Mouse (Mus musculus) gastrocnemius, postnatal 4 days (tissue): ENCODE results near the gene Ablim1. TPM values are rescaled to one million over a fixed set of nuclear protein-coding genes. Genes with fewer than 3 reads are reported as not detected.
A peak's percentile ranks its signal among the peaks of the same experiment; 100 is the strongest.

Source experiments
- DNase-seq, 2 experiments: peaks; one replicate each; pipeline ENCODE4 v3.0.0; 2021 to 2022; ENCODE audit warnings: low spot score in 2 of 2, mixed read lengths in 2 of 2
- long read RNA-seq, 2 experiments: library from polyadenylated mRNA; stranded (forward); transcript quantifications; one replicate each; pipeline ENCODE4 v2.0.0; 2021
- total RNA-seq, 2 experiments: library from RNA; stranded (reverse); gene quantifications; 2 replicates each; pipeline ENCODE4 v1.2.3; 2021

The Ablim1 gene
- total RNA-seq = 10 to 100 TPM; 56.8 to 65.5 TPM
- long read RNA-seq, experiment 1, partial matches to known transcripts = 16 of 22 reads
- long read RNA-seq, experiment 1, other reads (novel, unspliced or antisense) = 6 of 22 reads
- long read RNA-seq, experiment 2, partial matches to known transcripts = 0 of 18 reads
- long read RNA-seq, experiment 2, other reads (novel, unspliced or antisense) = 18 of 18 reads

DNA sequence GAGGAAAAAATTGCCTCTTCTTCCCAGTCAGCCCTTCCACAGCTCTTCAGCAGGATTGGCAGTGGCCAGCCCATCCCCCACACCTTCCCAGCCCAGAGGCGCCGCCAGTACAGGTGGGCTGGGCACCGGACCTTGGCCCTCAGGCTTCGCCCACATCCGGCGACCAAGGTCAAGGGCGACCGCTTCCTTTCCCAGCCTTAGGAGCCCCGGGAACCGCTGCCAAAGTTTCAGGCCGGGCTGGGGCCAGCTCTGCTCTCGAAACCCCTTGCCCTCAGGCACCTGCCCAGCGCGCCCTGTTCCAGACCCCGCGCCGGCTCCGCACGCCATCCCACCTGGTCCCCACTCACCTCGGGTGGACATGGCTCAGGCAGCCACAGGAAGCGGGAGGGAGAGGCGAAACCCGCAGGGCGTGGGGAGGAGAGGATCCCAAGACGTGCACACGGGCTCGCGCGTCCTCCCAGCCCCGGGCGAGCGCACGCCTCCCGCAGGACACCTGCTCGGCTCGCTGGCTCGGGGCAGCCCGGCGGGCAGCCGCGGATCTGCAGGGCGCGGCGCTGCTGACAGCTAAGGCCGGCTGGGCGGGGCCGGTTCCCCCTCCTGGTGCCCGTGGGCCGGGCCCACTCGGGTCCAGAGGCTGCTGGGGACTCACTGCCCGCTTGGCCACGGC is at the start of gene Ablim1:
Ablim1 (minus strand) TSS at position 574 of the 667 bp plus-strand sequence.
- peak; percentile 39 to 45 for DNase-seq

DNA sequence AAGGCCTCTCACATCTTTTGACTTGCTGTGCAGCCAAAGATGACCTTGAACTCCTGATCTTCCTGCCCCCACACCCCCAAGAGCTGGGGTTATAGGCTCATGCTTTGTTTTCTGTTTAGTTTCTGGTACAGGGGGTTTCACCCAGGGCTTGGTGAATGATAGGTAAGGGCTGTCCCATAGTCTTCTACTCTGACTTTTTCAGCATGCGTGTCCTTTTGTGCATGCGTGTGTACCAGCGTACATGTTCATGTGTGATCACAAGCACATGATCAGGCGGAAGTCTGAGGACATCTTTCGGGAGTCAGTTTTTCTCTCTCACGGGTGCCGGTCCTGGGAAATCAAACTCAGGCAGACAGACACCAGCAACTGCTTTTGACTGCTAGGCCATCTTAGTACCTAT is 48.8 kb upstream of the Ablim1 start:
- no peak for DNase-seq

- DNase-seq = no peak
These were observed 48.4 kb upstream of the Ablim1 start for GRCm38 (mm10) chr19:57363076-57363475.

DNA sequence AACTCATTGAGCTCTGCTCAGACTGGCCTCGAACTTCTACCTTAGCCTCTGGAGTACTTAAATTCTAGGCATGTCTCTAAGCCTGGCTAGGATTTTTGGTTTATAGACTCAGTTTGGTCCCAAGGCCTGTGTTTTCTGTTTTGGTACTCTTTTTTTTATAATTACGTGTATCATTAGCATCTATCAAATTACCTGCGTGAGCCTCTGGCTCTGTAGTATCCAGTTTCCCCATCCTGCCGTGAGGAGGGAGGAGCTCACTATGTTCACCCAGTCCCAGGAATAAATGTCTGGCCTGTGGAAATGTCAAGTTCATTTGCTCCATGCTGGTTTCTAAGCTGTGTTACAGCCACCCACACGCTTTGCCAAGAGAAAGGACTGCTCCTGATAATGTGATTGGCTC is 47.9 kb upstream of the Ablim1 start:
- no peak for DNase-seq

GRCm38 (mm10) chr19:57361939-57362307 is 47.2 kb upstream of the Ablim1 start:
- no peak for DNase-seq

DNA sequence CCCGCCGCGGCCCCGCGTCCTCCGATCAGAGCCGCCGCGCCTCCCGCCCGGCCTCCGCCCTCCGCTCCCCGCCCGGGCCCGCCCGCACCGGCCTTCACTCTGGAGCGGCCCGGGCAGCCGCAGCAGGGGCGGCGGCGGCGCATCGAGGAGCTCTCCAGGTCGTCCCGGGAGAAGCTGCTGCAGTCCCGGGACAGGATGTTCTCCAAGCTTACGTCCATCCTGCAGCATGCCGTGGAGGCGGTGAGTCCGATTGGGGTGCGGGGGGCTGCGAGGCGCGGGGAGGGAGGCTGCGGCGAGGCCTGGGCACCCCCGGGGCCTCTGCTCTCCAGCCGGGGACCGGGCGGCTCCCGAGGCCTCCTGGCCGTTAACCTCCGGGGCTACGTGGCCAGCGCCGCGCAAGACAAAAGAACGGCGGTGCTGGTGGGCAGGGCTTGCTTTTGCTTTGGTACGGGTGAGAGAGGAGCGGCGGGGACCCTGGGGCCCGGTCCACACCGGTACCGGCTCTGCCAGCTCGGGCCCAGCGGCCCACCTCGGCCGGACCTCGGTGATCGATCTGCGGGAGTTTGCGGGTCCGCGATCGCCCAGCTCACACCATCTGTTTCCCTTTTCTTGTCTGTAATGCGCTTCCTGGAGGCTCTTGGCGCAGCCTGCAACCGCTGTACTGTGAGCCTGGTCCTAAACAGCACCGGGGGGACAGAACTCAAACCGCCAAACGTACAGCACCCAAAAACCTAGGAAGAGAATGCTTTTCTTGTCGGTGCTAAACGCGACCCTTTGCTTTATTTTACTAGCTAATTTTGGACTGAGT is 46.6 kb upstream of the Ablim1 start:
- peak; percentile 33 to 56 for DNase-seq

GRCm38 (mm10) chr19:57360341-57361130 is 45.8 kb upstream of the Ablim1 start, which contains the start of gene Fam160b1:
Fam160b1 (plus strand) TSS chr19:57360680.
- DNase-seq = peak; percentile 89 to 94

GRCm38 (mm10) chr19:57359701-57360326 is 45.1 kb upstream of the Ablim1 start:
- no peak for DNase-seq

- no peak for DNase-seq
These were observed 44.3 kb upstream of the Ablim1 start for GRCm38 (mm10) chr19:57358836-57359598.

GRCm38 (mm10) chr19:57358322-57358721 is 43.6 kb upstream of the Ablim1 start:
- peak; percentile 44 to 73 for DNase-seq

DNA sequence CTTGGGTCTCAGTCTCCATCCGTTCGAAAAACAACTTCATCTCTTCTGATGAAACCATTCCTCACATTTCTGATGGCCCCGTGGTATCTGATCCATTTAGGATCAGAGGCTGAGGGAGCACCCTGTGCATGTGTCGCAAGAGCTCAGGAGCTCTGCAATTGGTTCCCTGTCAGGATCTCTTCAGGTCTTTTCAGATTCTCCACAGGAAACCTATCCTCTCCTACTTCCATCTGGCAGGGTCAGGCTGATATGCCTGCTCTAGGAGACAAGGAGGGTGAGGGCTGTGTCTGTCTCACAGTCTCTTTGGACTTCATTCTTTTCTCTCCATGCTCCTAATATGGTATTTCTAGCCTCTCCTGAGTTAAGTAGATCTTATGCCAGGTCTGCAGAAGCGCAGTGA is 43.1 kb upstream of the Ablim1 start:
- no peak for DNase-seq

GRCm38 (mm10) chr19:57357244-57357643 is 42.5 kb upstream of the Ablim1 start:
- no peak for DNase-seq

DNA sequence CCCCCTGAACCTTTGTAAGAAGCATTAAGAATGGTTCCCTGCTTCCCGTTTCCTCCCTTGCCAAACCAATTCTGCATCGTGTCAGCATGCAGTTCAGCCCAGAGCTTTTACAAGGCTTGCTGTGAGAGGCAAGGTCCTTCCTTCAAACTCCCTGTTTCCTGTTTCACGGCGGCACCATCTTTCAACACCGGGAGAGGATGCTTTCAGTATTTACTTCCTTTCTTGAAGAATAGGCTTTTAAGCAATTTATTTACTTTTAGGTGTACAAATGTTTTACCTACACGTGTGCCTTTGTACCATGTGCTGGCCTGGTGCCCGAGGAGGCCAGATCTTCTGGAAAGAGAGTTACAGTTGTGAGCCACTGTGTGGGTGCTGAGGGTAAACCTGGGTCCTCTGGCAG is 41.6 kb upstream of the Ablim1 start:
- DNase-seq = no peak

DNA sequence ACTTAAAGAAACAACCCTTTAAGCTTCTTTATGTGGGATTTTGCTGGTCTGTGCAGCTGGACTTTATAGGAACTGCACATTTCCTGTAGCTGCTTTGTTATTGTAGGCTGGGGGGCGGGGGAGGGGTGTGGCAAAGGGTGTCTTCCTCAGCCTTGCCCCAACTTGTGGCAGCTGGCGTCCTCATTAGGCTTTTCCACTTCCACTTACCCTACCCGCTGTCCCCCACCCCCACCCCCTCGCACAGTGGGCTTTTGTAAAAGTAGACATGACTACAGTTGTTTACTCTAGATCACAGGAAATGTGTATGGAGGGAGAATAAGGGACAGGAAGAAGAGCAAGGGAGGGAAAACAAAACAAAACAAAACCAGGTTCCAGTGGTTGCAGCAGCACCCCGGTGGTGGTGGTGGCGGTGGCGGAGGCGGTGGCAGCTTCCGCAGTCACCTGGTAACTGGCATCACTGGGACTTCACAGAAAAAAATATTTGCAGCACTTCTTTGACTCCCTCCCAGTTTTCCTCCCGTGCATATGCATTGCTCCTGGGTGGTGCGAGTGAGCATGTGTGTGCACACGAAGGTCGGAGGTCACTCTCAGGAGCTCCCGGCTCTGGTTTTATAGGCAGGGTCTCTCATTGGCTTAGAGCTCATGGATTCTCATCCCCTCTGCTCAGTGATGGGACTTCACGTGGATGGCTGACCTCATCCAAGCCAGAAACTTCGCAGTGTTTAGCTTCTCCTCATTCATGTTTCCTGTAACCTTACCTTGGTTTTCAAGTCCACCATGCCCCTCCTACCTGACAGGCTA is 40.9 kb upstream of the Ablim1 start:
- DNase-seq = no peak

DNA sequence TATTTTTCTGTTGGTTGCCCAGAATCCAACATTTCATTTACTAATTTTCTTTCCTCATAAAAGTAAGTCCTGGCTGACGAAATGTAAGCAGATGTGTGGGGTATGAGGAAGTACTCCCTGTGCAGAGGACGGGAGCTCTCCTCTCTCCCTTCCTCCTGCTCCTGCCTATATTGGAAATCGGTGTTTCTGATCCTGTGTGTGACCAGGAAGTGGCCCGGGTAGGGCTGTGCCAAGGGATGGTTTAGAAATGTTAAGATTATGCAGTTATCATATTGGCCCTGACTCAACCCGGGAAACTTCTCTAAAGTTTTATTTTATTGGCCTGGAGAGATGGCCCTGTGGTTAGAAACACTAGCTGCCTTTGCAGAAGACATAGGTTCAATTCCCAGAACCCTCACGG is 40.0 kb upstream of the Ablim1 start:
- DNase-seq = no peak

DNA sequence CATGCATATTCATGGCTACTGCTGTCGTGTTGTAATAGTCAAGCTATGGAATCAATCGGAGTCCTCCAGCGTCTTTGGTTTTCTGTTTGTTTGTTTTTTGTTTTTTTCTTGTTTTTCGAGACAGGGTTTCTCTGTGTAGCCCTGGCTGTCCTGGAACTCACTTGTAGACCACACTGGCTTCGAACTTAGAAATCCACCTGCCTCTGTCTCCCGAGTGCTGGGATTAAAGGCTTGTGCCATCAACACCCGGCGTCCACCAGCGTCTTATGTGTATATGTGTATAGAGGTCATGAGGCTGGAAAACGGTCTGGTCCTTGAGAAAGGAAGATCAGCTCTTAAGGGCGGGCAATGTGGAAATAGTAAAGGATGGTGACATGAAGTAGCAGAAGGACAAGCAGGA is 39.3 kb upstream of the Ablim1 start:
- no peak for DNase-seq

DNA sequence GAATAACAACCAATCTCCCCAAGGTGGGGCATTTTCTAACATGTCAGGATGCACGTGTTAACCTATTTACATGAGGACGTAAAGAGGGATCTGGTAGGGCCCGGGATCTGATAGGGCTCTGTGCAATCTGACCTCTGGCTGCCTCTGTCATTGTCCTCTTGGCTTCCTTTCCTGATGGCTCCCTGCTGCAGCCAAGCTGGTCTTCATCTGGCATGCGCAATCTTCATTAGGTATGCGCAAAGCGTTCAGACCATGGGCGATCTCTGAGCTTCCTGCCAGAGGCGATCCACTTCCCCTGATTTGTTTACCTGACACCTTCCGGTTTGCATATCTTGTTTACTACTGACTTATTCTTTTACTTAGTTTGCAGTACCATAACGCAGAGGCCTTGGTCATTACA is 38.5 kb upstream of the Ablim1 start:
- no peak for DNase-seq

DNA sequence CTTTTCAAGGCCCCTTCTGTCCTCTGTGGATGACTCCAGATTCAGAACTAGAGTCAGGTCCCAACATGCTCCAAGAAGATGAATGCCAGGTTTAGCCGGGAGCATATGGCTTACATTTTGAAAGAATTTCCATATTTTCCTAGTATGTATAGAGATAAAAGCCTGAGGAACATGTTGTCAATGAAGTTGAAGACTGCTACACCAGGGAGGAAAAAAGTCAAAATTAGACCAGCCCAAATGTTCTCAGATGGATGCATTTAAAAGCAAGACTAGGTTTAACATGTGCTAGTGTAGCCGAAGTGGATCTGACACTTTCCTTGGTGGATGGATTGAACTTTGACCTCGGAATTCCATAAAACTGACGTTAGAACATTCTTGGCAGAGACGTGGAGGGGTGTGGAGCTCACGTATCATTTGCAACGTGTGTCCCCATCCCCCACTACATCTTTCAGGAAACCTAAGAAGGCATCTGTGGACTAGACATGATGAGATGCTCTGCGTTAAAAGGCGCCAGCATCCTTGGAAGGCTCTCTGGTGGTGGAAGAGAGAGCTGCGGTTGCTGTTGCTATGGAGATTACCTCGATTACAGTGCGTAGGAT is 37.7 kb upstream of the Ablim1 start:
- DNase-seq = no peak

DNA sequence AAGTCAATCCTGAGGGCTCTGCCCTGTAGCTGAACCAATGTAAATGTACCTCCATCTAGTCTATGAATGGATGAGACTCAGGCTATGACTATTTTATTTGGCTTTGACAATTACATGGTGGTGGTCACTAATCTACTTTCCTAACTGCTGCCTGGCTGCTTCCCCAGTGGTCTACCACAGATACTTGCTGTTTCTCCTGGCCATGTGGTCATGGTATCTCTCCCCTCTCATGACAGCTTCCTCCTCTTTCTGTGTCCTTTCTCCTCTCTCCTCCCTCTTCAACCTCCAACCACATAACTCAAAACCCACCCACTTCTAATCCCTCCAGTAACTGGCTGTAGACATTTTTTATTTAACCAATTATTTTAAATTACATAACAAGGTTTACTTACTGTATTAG is 34.4 kb upstream of the Ablim1 start:
- DNase-seq = no peak
